Mouse (Mus musculus): ENCODE results near the gene Slc25a27. TPM values are rescaled to one million over a fixed set of nuclear protein-coding genes. Genes with fewer than 3 reads are reported as not detected.

Slc25a27 gene
- polyA plus RNA-seq, 1 experiment = 57.1 TPM

DNA sequence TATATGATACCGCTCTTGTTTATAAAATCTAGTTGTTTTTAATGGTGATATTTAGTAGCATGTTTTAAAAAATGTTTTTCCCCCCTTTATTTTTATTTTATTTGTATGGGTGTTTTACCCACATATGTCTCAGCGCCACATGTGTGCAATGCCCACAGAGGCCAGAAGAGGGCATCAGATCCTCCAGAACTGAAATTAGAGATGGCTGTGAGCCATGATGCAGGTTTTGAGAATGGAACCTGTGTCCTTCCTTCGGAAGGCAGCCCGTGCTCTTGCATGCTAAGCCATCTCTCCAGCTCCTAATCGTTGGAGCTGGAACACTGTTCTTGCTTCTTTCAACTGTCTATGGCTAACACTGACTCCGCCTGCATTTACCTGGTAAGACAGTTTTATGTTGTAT, 34.0 kb upstream of the Slc25a27 start:
- peaks cover 10% of the 10 kb centered on the region for H3K4me1 ChIP-seq (ENCODE audit: control insufficient read depth, insufficient read depth, low read length)
- no peaks in the 10 kb centered on the region for H3K27me3 ChIP-seq (ENCODE audit: control insufficient read depth, insufficient read depth, low read length)
- H3K4me3 ChIP-seq (replicated peaks; ENCODE audit: insufficient read depth, low read depth, low read length) = no peak overlapping the region
- H3K27ac ChIP-seq (ENCODE audit: insufficient read depth, low read length) = no peak overlapping the region
- TF ChIP-seq POLR2A (IDR thresholded peaks at IDR 0.05; ENCODE audit: borderline replicate concordance, insufficient read depth, low read length) = no peak
- peak; percentile 65; the same call in 1 of the 2 replicates for TF ChIP-seq CTCF (IDR thresholded peaks at IDR 0.05; ENCODE audit: borderline replicate concordance, insufficient read depth, low read depth, low read length)
- DNase-seq = peak; percentile 36 to 60
- WGBS = 57% methylated on average over 6 of the region's 6 CpGs

DNA sequence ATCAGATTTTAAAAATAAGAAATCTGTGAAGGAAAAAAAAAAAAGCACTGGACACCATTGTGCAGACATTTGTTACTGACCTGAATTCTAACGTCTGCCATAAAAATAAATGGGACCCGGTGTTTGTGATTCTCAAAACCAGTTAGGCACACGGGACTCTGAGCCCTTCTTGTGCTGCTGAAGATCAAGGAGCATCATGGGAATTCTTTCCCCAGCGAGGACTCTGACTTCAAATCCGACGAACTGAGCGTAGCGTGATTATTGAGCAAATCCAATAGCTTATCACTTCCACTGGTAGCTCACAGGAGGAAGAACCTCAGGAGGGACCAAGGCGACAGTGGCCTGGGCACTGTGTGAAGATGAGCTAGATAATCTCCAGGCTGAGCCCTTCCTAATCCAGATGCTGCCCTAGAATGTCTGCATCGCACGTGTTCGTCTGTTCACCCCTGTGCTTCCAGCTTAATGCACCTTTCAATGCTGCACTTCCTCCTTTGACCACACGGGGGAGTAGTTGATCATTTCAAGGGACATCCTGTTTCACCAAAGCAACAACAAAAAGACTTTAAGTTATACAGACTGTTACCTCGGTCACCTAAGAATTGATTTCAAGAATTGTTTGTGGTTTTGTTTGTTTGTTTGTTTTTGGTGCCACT, 32.1 kb upstream of the Slc25a27 start:
- no peak overlapping the region for H3K4me3 ChIP-seq (replicated peaks; ENCODE audit: insufficient read depth, low read depth, low read length)
- 37% methylated on average over 14 of the region's 14 CpGs for WGBS
- TF ChIP-seq POLR2A (IDR thresholded peaks at IDR 0.05; ENCODE audit: borderline replicate concordance, insufficient read depth, low read length) = no peak
- TF ChIP-seq CTCF (IDR thresholded peaks at IDR 0.05; ENCODE audit: borderline replicate concordance, insufficient read depth, low read depth, low read length) = peak; percentile 78

DNA sequence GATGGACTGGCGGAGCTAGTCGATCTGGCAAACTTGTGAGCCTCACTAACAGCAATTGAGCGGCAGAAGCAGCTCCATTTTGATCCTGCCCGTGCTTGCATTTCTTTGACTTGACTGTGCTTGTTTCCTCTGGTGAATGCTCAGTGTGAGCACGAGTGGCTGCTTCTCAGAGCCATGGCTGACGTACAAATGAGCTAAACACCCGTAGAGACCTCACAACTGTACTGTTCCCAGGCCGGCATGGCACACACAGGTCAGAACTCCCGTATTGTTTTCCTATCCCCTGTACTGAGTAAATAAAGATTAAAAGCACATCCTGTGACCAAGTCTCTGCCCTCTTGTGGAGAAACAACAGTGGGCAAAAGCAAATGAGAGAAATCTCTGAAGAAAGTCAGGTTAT, 22.6 kb upstream of the Slc25a27 start:
- TF ChIP-seq POLR2A (IDR thresholded peaks at IDR 0.05; ENCODE audit: borderline replicate concordance, insufficient read depth, low read length) (no peak), CTCF (IDR thresholded peaks at IDR 0.05; ENCODE audit: borderline replicate concordance, insufficient read depth, low read depth, low read length) (no peak)
- H3K4me1 ChIP-seq (ENCODE audit: control insufficient read depth, insufficient read depth, low read length) = no peaks in the 10 kb centered on the region
- no peaks in the 10 kb centered on the region for H3K27me3 ChIP-seq (ENCODE audit: control insufficient read depth, insufficient read depth, low read length)
- no peak overlapping the region for H3K4me3 ChIP-seq (replicated peaks; ENCODE audit: insufficient read depth, low read depth, low read length)
- 86% methylated on average over 9 of the region's 9 CpGs for WGBS
- no peak for DNase-seq
- H3K27ac ChIP-seq (ENCODE audit: insufficient read depth, low read length) = no peak overlapping the region

More for the DNA sequence above, 32.1 kb upstream of the Slc25a27 start:
- H3K27ac ChIP-seq (ENCODE audit: insufficient read depth, low read length) = no peak overlapping the region
- peak; percentile 51 to 77 for DNase-seq
- no peaks in the 10 kb centered on the region for H3K27me3 ChIP-seq (ENCODE audit: control insufficient read depth, insufficient read depth, low read length)
- H3K4me1 ChIP-seq (ENCODE audit: control insufficient read depth, insufficient read depth, low read length) = peaks cover 2% of the 10 kb centered on the region; the same call in 1 of the 2 replicates

DNA sequence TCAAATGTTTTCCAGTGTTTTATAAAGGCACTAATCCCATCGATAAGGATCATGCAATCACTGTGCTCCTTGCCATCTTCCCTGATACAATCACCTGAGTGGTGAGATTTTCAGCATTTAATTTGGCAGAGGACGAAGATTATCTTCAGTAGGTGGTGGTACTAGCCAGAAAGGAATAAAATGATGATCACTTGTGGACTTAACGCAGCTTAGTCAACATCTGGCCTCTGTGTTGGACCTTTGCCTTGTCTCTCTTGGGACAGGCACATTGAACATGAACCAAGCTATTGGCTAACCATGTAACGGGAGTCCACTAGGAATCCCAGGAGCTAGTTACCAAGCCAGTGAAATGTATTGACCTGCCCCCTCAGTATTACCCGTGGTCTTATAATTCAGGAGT, 17.6 kb upstream of the Slc25a27 start:
- TF ChIP-seq CTCF (IDR thresholded peaks at IDR 0.05; ENCODE audit: borderline replicate concordance, insufficient read depth, low read depth, low read length) (no peak), POLR2A (IDR thresholded peaks at IDR 0.05; ENCODE audit: borderline replicate concordance, insufficient read depth, low read length) (no peak)
- H3K4me3 ChIP-seq (replicated peaks; ENCODE audit: insufficient read depth, low read depth, low read length) = no peak overlapping the region
- H3K27me3 ChIP-seq (ENCODE audit: control insufficient read depth, insufficient read depth, low read length) = no peaks in the 10 kb centered on the region
- no peak for DNase-seq
- 60% methylated on average over 5 of the region's 5 CpGs for WGBS
- H3K27ac ChIP-seq (ENCODE audit: insufficient read depth, low read length) = no peak overlapping the region
- no peaks in the 10 kb centered on the region for H3K4me1 ChIP-seq (ENCODE audit: control insufficient read depth, insufficient read depth, low read length)

DNA sequence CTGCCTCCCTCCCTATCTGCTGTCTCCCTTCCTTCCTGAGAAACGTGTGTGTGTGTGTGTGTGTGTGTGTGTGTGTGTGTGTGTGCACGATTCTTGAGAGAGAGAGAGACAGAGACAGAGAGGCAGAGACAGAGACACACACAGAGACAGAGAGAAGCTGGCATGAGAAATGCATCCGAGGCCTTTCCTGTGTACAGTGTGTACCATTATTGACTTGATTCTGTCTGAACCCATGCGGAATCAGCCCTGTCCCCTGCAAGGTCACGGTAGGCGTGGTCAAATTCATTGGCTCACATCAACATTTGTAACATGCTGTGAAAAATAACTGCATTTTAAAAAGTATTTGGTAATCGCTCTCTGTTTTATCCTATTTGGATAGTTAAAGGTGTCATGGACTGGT, 17.1 kb upstream of the Slc25a27 start:
- TF ChIP-seq POLR2A (IDR thresholded peaks at IDR 0.05; ENCODE audit: borderline replicate concordance, insufficient read depth, low read length) (no peak), CTCF (IDR thresholded peaks at IDR 0.05; ENCODE audit: borderline replicate concordance, insufficient read depth, low read depth, low read length) (no peak)
- H3K27ac ChIP-seq (ENCODE audit: insufficient read depth, low read length) = no peak overlapping the region
- DNase-seq = no peak
- WGBS = 74% methylated on average over 7 of the region's 7 CpGs
- no peaks in the 10 kb centered on the region for H3K4me1 ChIP-seq (ENCODE audit: control insufficient read depth, insufficient read depth, low read length)
- H3K27me3 ChIP-seq (ENCODE audit: control insufficient read depth, insufficient read depth, low read length) = no peaks in the 10 kb centered on the region
- H3K4me3 ChIP-seq (replicated peaks; ENCODE audit: insufficient read depth, low read depth, low read length) = no peak overlapping the region

DNA sequence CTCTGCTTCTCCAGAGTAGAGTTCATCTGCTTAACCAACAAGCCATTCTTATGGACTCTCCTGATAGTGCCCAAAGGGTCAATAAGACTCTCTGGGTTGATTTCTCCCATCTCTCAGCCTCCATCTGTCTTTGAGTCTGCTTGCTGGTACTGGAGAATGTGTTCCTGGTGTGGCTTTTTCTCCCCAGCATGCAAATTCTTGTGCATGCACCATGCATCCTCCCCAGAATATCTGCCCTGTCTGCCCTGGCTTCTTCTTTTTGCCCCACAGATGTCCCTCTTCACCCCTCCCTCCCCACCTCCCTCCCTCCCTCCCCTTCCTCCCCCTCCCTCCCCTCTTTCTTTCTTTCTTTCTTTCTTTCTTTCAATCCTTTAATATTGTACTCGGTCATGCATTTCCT, 10.3 kb upstream of the Slc25a27 start:
- Histone ChIP-seq H3K4me1 (ENCODE audit: control insufficient read depth, insufficient read depth, low read length) (no peaks in the 10 kb centered on the region), H3K27ac (ENCODE audit: insufficient read depth, low read length) (no peak overlapping the region), H3K27me3 (ENCODE audit: control insufficient read depth, insufficient read depth, low read length) (no peaks in the 10 kb centered on the region), H3K4me3 (replicated peaks; ENCODE audit: insufficient read depth, low read depth, low read length) (no peak overlapping the region)
- TF ChIP-seq POLR2A (IDR thresholded peaks at IDR 0.05; ENCODE audit: borderline replicate concordance, insufficient read depth, low read length) = no peak
- no peak for TF ChIP-seq CTCF (IDR thresholded peaks at IDR 0.05; ENCODE audit: borderline replicate concordance, insufficient read depth, low read depth, low read length)
- DNase-seq = no peak
- 29% methylated on average over 1 of the region's 1 CpGs for WGBS

DNA sequence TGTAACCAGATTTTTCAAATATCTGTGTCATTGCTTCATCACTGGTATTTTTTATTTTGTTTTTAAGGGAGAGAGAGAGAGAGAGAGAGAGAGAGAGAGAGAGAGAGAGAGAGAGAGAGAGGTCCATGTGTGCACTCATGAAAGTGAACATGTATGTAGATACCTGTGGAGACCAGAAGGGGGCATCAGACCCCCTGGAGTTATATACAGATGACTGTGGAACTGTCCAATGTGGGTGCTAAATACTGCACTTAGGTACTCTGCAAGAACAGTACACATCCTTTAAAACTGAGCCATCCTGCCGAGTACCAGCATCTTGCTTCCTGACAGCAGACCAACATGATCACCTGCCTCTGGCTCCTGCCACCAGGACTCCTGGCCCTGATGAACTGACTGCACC, 9.2 kb upstream of the Slc25a27 start:
- no peak for DNase-seq
- 85% methylated on average over 1 of the region's 1 CpGs for WGBS
- TF ChIP-seq CTCF (IDR thresholded peaks at IDR 0.05; ENCODE audit: borderline replicate concordance, insufficient read depth, low read depth, low read length) (no peak), POLR2A (IDR thresholded peaks at IDR 0.05; ENCODE audit: borderline replicate concordance, insufficient read depth, low read length) (no peak)
- no peak overlapping the region for H3K27ac ChIP-seq (ENCODE audit: insufficient read depth, low read length)
- H3K27me3 ChIP-seq (ENCODE audit: control insufficient read depth, insufficient read depth, low read length) = no peaks in the 10 kb centered on the region
- no peak overlapping the region for H3K4me3 ChIP-seq (replicated peaks; ENCODE audit: insufficient read depth, low read depth, low read length)
- H3K4me1 ChIP-seq (ENCODE audit: control insufficient read depth, insufficient read depth, low read length) = no peaks in the 10 kb centered on the region

DNA sequence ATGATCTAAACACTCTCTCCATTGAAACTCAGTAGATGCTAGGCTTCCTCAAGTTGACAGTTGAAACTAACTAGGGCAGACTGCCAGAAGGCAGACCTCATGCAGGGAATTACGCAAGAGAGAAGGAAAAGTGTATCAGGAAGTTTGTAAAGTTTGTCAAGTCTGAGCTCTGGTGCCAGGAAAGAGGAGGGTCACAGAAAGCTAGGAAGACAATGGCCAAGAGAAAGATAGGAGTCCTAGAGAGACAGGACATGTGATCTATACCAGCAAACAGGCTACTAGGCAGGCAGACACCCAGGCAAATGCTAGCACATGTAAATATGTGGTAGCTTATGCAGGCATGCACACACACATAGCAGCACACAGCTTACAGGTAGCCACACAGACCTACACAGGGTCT, 8.2 kb upstream of the Slc25a27 start:
- H3K27ac ChIP-seq (ENCODE audit: insufficient read depth, low read length) = no peak overlapping the region
- TF ChIP-seq CTCF (IDR thresholded peaks at IDR 0.05; ENCODE audit: borderline replicate concordance, insufficient read depth, low read depth, low read length) (no peak), POLR2A (IDR thresholded peaks at IDR 0.05; ENCODE audit: borderline replicate concordance, insufficient read depth, low read length) (no peak)
- no peaks in the 10 kb centered on the region for H3K4me1 ChIP-seq (ENCODE audit: control insufficient read depth, insufficient read depth, low read length)
- H3K27me3 ChIP-seq (ENCODE audit: control insufficient read depth, insufficient read depth, low read length) = no peaks in the 10 kb centered on the region
- H3K4me3 ChIP-seq (replicated peaks; ENCODE audit: insufficient read depth, low read depth, low read length) = no peak overlapping the region
- DNase-seq = no peak
- 62% methylated on average over 1 of the region's 1 CpGs for WGBS

All from cerebellum, adult 2 months (tissue).